Mouse (Mus musculus) cerebellum, adult (tissue): ENCODE data around the gene Cacna1e.

ENCODE experiments used
- ATAC-seq: cut with Nextera tagmentation; 2 replicates; pipeline ENCODE4 v1.9.2; 2017; ENCODE audit warnings: mild to moderate bottlenecking, moderate library complexity, mixed read lengths; ENCODE audit not compliant: insufficient number of reproducible peaks, low FRiP score, low TSS enrichment

Cacna1e gene

GRCm38 (mm10) chr1:154723537-154724286, 160.6 kb downstream of the Cacna1e start:
- ATAC-seq = no peak

- no peak for ATAC-seq
Measured at GRCm38 (mm10) chr1:154723078-154723477, 161.2 kb downstream of the Cacna1e start.

- ATAC-seq = no peak
Measured at GRCm38 (mm10) chr1:154715596-154715995, 168.7 kb downstream of the Cacna1e start.

GRCm38 (mm10) chr1:154712747-154713146, 171.6 kb downstream of the Cacna1e start:
- ATAC-seq = no peak

- no peak for ATAC-seq
Measured at GRCm38 (mm10) chr1:154707584-154708290, 176.6 kb downstream of the Cacna1e start.

GRCm38 (mm10) chr1:154706974-154707373, 177.3 kb downstream of the Cacna1e start:
- ATAC-seq = no peak

GRCm38 (mm10) chr1:154705882-154706565, 178.3 kb downstream of the Cacna1e start:
- ATAC-seq = no peak

GRCm38 (mm10) chr1:154704558-154705185, 179.6 kb downstream of the Cacna1e start:
- ATAC-seq = no peak

GRCm38 (mm10) chr1:154702623-154703022, 181.7 kb downstream of the Cacna1e start:
- ATAC-seq = no peak

GRCm38 (mm10) chr1:154688876-154689665, 195.2 kb downstream of the Cacna1e start:
- ATAC-seq = no peak

GRCm38 (mm10) chr1:154686861-154687260, 197.4 kb downstream of the Cacna1e start:
- ATAC-seq = peak; percentile 81

GRCm38 (mm10) chr1:154683477-154684106, 200.7 kb downstream of the Cacna1e start:
- ATAC-seq = no peak

GRCm38 (mm10) chr1:154678989-154679388, 205.3 kb downstream of the Cacna1e start:
- ATAC-seq = no peak

GRCm38 (mm10) chr1:154678151-154678550, 206.2 kb downstream of the Cacna1e start:
- ATAC-seq = no peak

GRCm38 (mm10) chr1:154677677-154678076, 206.6 kb downstream of the Cacna1e start:
- no peak for ATAC-seq

GRCm38 (mm10) chr1:154663721-154664120, 220.6 kb downstream of the Cacna1e start:
- ATAC-seq = no peak

- no peak for ATAC-seq
Measured at GRCm38 (mm10) chr1:154661977-154662376, 222.3 kb downstream of the Cacna1e start.

- ATAC-seq = no peak
Measured at GRCm38 (mm10) chr1:154661221-154661864, 223.0 kb downstream of the Cacna1e start.

- no peak for ATAC-seq
Measured at GRCm38 (mm10) chr1:154657366-154657765, 226.9 kb downstream of the Cacna1e start.
